Mouse (Mus musculus) forebrain, embryonic 11.5 days (tissue): ENCODE measurements around the gene Ccdc163. TPM values are rescaled to one million over a fixed set of nuclear protein-coding genes. Genes with fewer than 3 reads are reported as not detected.
A peak's percentile ranks its signal among the peaks of the same experiment; 100 is the strongest.
"Not testable (repeated sequence)": the region's sequence is repeated elsewhere in the genome, so short reads cannot be mapped to it uniquely, and the experiment has no call there.

Experiments
- ATAC-seq: fragments of 200-750 bp; cut with Nextera tagmentation; replicated peaks from 2 replicates; pipeline ENCODE4 v1.8.0; 2017; ENCODE audit warnings: moderate TSS enrichment; ENCODE audit not compliant: low FRiP score
- DNase-seq: peaks from one replicate; pipeline ENCODE4 v3.0.0-alpha.2; 2017; ENCODE audit warnings: low spot score
- H3K27ac ChIP-seq: fragments of 300-500 bp; sonication (generic); 2 replicates; pipeline ENCODE4 v1.5.1; 2014; ENCODE audit warnings: low read depth, low read length
- H3K27me3 ChIP-seq: fragments of 300-500 bp; sonication (generic); 2 replicates; pipeline ENCODE4 v1.6.1; 2014; ENCODE audit warnings: mild to moderate bottlenecking, low read length, mixed read lengths; ENCODE audit not compliant: control insufficient read depth, insufficient read depth
- H3K36me3 ChIP-seq: fragments of 300-500 bp; sonication (generic); 2 replicates; pipeline ENCODE4 v1.6.1; 2014; ENCODE audit warnings: mild to moderate bottlenecking, low read length, moderate library complexity, mixed read lengths; ENCODE audit not compliant: control insufficient read depth, insufficient read depth
- H3K4me1 ChIP-seq: fragments of 300-500 bp; sonication (generic); replicated peaks from 2 replicates; pipeline ENCODE4 v1.6.1; 2014; ENCODE audit warnings: low read length, mixed read lengths; ENCODE audit not compliant: control insufficient read depth, insufficient read depth
- H3K4me2 ChIP-seq: fragments of 300-500 bp; sonication (generic); 2 replicates; pipeline ENCODE4 v1.6.1; 2014; ENCODE audit warnings: low read depth, mild to moderate bottlenecking, low read length, moderate library complexity, mixed read lengths; ENCODE audit not compliant: severe bottlenecking
- H3K4me3 ChIP-seq: fragments of 300-500 bp; sonication (generic); 2 replicates; pipeline ENCODE4 v1.5.1; 2014; ENCODE audit warnings: low read depth, low read length
- H3K9ac ChIP-seq: fragments of 300-500 bp; sonication (generic); 2 replicates; pipeline ENCODE4 v1.6.1; 2014; ENCODE audit warnings: low read length
- H3K9me3 ChIP-seq: fragments of 300-500 bp; sonication (generic); 2 replicates; pipeline ENCODE4 v1.6.1; 2016; ENCODE audit warnings: low read length, mixed read lengths; ENCODE audit not compliant: control insufficient read depth
- WGBS: fragments of 180-500 bp; shearing (Covaris S2); extraction: QIAGEN DNeasy Blood & Tissue Kit; methylation state at CpG from one replicate; pipeline ENCODE4 v1.1.7; 2014; 5-methylcytosine and 5-hydroxymethylcytosine counted together
- polyA plus RNA-seq: library from polyadenylated mRNA; unstranded; fragments of >200 nt; fragmentation: Nextera tagmentation; extraction: Ambion mirVana; gene quantifications from 2 replicates; pipeline ENCODE4 v1.2.1, GENCODE M21; 2014

The Ccdc163 gene
- polyA plus RNA-seq, 1 experiment from 2014 or later, result 33.7 TPM

DNA sequence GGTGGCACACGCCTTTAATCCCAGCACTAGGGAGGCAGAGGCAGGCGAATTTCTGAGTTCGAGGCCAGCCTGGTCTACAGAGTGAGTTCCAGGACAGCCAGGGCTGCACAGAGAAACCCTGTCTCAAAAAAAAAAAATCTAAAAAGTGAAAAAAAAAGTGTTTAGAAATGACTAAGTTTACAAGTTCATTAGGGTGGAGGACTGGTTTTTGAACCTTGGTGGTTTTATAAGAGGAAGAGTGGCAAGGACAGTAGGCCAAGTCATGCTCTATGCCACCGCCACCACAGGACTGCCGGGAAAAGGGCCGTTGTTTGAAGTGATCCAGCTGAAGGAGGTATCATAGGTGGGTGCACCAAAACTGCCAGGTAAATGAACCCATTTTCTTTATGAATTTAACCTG, 33.5 kb upstream of the Ccdc163 start:
- H3K27me3 ChIP-seq, H3K4me3 ChIP-seq, ATAC-seq, H3K36me3 ChIP-seq, H3K9ac ChIP-seq, H3K9me3 ChIP-seq, DNase-seq, H3K27ac ChIP-seq, H3K4me2 ChIP-seq, H3K4me1 ChIP-seq: not testable (repeated sequence)
- 93% methylated on average over 6 of the region's 6 CpGs for WGBS

DNA sequence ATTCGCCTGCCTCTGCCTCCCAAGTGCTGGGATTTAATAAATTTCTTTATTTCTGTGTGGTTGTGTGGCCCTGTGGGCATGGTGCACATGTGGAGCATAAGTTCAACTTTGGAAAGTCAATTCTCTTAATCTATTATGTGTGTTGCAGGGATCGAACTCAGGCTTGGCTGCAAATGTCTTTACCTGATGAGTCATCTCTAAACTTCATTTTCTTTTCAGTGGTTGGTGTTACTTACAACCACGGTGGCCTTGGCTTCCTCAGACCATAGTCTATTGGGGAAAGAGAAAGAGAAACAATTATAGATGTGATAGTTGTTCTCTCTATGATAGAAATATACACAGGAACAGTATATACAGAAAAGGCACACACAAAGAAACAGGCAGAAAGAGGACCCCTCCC, 32.3 kb upstream of the Ccdc163 start:
- Histone ChIP-seq H3K27ac (no peak overlapping the region), H3K9me3 (no peaks in the 10 kb centered on the region), H3K4me3 (no peak overlapping the region), H3K4me2 (no peak overlapping the region), H3K36me3 (no peaks in the 10 kb centered on the region), H3K4me1 (no peaks in the 10 kb centered on the region), H3K9ac (no peak overlapping the region), H3K27me3 (no peaks in the 10 kb centered on the region)
- ATAC-seq (no peak), DNase-seq (no peak)
- 89% methylated on average over 3 of the region's 3 CpGs for WGBS

DNA sequence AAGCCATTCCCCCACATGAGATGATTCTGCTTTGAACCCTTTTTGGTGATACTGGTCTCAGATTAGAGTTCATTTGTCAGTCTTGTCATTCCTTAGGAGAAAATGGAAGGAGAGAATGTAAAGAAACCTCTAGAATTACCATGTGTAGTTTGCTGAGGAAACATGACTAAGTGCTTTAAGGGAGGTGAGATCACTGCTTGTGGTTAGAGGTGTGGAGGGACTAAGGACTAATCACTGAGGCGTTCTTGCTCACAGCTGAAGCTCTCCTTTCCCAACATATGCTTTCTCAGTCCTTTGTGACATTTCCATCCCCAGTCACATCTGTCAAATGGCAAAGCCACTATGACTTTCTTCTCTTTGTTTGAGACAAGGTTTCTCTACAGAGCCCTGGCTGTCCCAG, 30.5 kb upstream of the Ccdc163 start:
- 84% methylated on average over 1 of the region's 1 CpGs for WGBS
- Histone ChIP-seq H3K4me1 (no peaks in the 10 kb centered on the region), H3K9ac (no peak overlapping the region), H3K27ac (no peak overlapping the region), H3K36me3 (no peaks in the 10 kb centered on the region), H3K9me3 (no peaks in the 10 kb centered on the region), H3K4me2 (no peak overlapping the region), H3K27me3 (no peaks in the 10 kb centered on the region), H3K4me3 (no peak overlapping the region)
- DNase-seq (no peak), ATAC-seq (no peak)

DNA sequence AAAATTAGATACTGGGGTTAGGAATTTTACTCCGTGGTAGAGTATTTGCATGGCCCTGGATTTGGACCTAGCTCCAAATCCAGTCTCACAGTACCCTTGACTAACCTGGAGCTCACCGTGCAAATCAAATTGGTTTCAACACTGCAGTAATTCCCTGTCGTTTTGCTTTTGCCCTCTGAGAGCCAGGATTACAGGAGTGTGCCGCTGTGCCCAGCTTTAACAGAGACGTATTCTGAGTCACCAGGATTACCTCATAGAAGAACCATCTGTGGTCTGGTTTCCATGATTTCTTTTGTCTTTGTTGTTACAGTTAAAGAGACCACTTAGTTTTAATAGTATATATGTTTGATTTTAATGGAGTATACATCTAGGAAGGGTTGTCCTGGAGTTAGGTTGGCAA, 29.2 kb upstream of the Ccdc163 start:
- H3K27me3 ChIP-seq, result no peaks in the 10 kb centered on the region
- WGBS, result 74% methylated on average over 5 of the region's 5 CpGs
- no peak overlapping the region for H3K27ac ChIP-seq
- no peak overlapping the region for H3K4me3 ChIP-seq
- ATAC-seq (no peak), DNase-seq (no peak)
- H3K9ac ChIP-seq, result no peak overlapping the region
- no peaks in the 10 kb centered on the region for H3K9me3 ChIP-seq
- H3K4me2 ChIP-seq, result no peak overlapping the region
- no peaks in the 10 kb centered on the region for H3K4me1 ChIP-seq
- no peaks in the 10 kb centered on the region for H3K36me3 ChIP-seq

DNA sequence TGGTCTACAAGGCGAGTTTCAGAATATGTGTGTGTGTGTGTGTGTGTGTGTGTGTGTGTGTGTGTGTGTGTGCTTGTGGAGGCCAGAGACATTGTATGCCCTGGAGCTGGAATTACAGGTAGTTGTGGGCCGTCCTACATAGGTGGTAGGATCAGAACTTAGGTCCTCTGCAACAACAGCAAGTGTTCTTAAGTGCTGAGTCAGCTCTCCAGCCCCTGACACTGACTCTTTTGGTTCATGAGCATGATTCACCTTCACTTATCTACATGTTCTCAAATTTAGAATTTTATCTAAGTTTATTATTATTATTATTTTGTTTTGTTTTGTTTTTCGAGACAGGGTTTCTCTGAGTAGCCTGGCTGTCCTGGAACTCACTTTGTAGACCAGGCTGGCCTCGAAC, 27.8 kb upstream of the Ccdc163 start:
- not testable (repeated sequence) for ATAC-seq, DNase-seq, H3K36me3 ChIP-seq, H3K4me1 ChIP-seq, H3K4me2 ChIP-seq, H3K4me3 ChIP-seq, H3K27me3 ChIP-seq, H3K27ac ChIP-seq, H3K9me3 ChIP-seq, H3K9ac ChIP-seq
- WGBS, result 91% methylated on average over 4 of the region's 4 CpGs

DNA sequence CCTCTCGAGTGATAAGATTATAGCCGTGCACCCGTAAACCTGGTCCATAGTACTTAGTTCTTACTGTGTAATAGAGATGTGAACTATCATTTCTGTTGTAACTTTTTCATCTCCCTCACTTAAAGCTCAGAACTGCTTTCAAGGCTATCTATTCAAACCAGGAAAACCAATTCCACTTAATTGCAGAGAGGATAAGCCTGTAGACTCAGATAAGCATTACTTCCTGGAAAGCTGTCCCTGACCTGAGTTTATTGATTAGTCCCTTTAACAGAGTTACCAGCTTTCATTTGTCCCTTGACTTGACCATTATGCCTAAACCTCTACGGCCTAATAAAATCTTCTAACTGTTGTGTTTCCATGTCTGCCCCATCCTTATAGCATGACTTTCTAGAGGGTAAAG, 24.4 kb upstream of the Ccdc163 start:
- H3K27ac ChIP-seq, result no peak overlapping the region
- H3K4me3 ChIP-seq, result no peak overlapping the region
- no peaks in the 10 kb centered on the region for H3K9me3 ChIP-seq
- no peak overlapping the region for H3K9ac ChIP-seq
- WGBS, result 88% methylated on average over 4 of the region's 4 CpGs
- no peak for ATAC-seq
- H3K27me3 ChIP-seq, result no peaks in the 10 kb centered on the region
- peaks cover 6% of the 10 kb centered on the region for H3K4me1 ChIP-seq
- no peak overlapping the region for H3K4me2 ChIP-seq
- DNase-seq, result no peak
- no peaks in the 10 kb centered on the region; the same call in 1 of the 2 replicates for H3K36me3 ChIP-seq

DNA sequence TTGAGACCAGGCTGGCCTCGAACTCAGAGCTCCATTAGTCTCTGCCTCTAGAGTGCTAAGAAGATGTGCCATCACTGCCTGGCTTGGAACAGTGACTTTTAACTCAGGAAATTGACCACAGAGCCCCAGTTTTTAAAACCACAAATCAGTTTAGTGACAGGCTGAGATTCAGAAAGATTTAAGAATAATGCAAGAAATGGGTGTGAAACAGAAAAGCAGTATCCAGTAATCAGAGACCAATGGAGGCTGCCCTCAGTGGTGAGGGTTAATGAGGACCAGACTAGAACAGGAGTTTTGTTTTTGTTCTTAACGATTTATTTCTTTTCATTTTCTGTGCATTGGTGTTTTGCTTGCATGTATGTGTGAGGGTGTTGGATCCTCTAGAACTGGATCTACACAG, 23.6 kb upstream of the Ccdc163 start:
- ATAC-seq (no peak), DNase-seq (no peak)
- WGBS, result 64% methylated on average over 2 of the region's 2 CpGs
- Histone ChIP-seq H3K27ac (peak overlapping the region; percentile 92; the same call in 1 of the 2 replicates), H3K9ac (peak overlapping the region; percentile 83), H3K9me3 (no peaks in the 10 kb centered on the region), H3K4me1 (peaks cover 6% of the 10 kb centered on the region), H3K4me2 (no peak overlapping the region; the same call in 1 of the 2 replicates), H3K4me3 (no peak overlapping the region), H3K27me3 (no peaks in the 10 kb centered on the region), H3K36me3 (no peaks in the 10 kb centered on the region; the same call in 1 of the 2 replicates)

DNA sequence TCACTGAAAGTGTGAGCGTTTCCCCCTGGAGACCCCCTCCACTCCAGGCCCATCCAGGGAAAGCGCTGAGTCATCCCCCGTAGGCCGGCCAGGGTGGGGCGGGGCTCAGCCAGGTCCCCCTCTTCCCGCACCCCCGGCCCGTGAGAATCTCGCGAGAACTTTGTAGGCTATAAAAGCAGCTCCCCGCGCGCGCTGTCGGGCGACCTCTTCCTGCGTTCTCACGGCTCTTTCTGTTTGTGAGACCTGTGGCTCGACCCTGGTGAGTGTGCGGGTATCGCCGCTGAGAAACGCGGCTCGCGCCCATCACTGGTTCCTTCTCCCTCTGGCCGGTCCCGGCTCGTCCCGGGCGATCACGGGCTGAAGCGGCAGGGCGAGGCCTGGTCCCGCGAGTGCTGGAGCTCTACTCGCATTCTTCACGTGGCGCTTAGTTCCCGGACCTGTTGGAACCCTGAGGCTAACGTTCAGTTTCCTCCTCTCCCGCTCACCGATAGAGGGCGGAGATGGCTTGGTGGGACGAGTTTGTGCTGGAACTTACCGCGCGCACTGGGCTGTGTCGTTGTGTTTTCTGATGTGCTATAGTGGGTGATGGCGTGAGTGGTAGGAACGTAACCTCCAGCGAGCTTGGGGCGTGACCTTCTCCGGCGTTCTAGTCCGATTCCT, 22.8 kb upstream of the Ccdc163 start, which contains the start of gene Prdx1:
Prdx1 (plus strand) TSS at position 143 of the 660 bp plus-strand sequence.
- under 1% methylated on average over 56 of the region's 56 CpGs for WGBS
- H3K4me3 ChIP-seq, result peak within 1 kb of the TSS; percentile 67
- H3K9ac ChIP-seq, result peak within 1 kb of the TSS; percentile 83
- ATAC-seq (peak; percentile 98), DNase-seq (peak; percentile 99)
- H3K27me3 ChIP-seq, result no peaks in the 10 kb centered on the region
- H3K4me1 ChIP-seq, result peaks cover 6% of the 10 kb centered on the region
- H3K9me3 ChIP-seq, result no peaks in the 10 kb centered on the region
- peak within 1 kb of the TSS; percentile 92 for H3K27ac ChIP-seq
- peak within 1 kb of the TSS; percentile 65 for H3K4me2 ChIP-seq
- H3K36me3 ChIP-seq, result no peaks in the 10 kb centered on the region; the same call in 1 of the 2 replicates

DNA sequence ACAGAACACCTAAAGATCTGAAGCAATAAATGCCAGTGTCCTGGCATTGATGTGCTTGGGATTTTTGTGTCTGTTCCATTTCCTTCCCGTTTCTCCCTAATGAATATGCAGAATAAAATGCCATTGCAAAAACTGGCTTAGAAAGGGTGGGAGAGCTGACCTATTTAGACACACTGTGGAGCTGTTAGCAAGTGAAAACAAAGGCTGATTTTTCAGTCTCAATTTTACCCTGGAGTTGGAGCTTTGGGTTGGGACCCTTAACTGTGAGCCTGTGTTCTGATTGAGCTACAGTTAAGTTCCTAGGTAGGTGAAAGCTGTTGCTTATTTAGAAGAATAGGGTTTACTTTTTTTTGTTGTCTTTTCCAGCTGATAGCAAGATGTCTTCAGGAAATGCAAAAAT, 21.3 kb upstream of the Ccdc163 start:
- Histone ChIP-seq H3K4me2 (peak overlapping the region; percentile 65), H3K27me3 (no peaks in the 10 kb centered on the region), H3K4me1 (peaks cover 6% of the 10 kb centered on the region), H3K9me3 (no peaks in the 10 kb centered on the region), H3K27ac (no peak overlapping the region), H3K36me3 (no peaks in the 10 kb centered on the region; the same call in 1 of the 2 replicates), H3K9ac (peak overlapping the region; percentile 83; the same call in 1 of the 2 replicates), H3K4me3 (peak overlapping the region; percentile 67)
- ATAC-seq (no peak), DNase-seq (no peak)
- WGBS, result 44% methylated on average over 1 of the region's 1 CpGs
